Mouse (Mus musculus): ENCODE measurements around the gene Ehhadh.
"Not testable (repeated sequence)": the region's sequence is repeated elsewhere in the genome, so short reads cannot be mapped to it uniquely, and the experiment has no call there.

Ehhadh gene

GRCm38 (mm10) chr16:21787516-21788353, at the start of gene Ehhadh:
Ehhadh (minus strand) TSS chr16:21787807.
- DNase-seq (ENCODE audit: low spot score in 2 of 2): peak; percentile 62 to 64

- DNase-seq (ENCODE audit: low spot score in 2 of 2): no peak
Observed at GRCm38 (mm10) chr16:21836311-21837072, 48.9 kb upstream of the Ehhadh start.

GRCm38 (mm10) chr16:21835584-21835931, 48.0 kb upstream of the Ehhadh start:
- DNase-seq (ENCODE audit: low spot score in 2 of 2): no peak

GRCm38 (mm10) chr16:21834866-21835583, 47.4 kb upstream of the Ehhadh start:
- no peak for DNase-seq (ENCODE audit: low spot score in 2 of 2)

- no peak for DNase-seq (ENCODE audit: low spot score in 2 of 2)
Observed at GRCm38 (mm10) chr16:21833970-21834369, 46.4 kb upstream of the Ehhadh start.

- no peak for DNase-seq (ENCODE audit: low spot score in 2 of 2)
Observed at GRCm38 (mm10) chr16:21833469-21833868, 45.9 kb upstream of the Ehhadh start.

- no peak for DNase-seq (ENCODE audit: low spot score in 2 of 2)
Observed at GRCm38 (mm10) chr16:21831764-21832163, 44.2 kb upstream of the Ehhadh start.

GRCm38 (mm10) chr16:21830784-21831183, 43.2 kb upstream of the Ehhadh start:
- DNase-seq (ENCODE audit: low spot score in 2 of 2): no peak

GRCm38 (mm10) chr16:21829711-21830110, 42.1 kb upstream of the Ehhadh start:
- no peak for DNase-seq (ENCODE audit: low spot score in 2 of 2)

- no peak for DNase-seq (ENCODE audit: low spot score in 2 of 2)
Observed at GRCm38 (mm10) chr16:21827581-21827980, 40.0 kb upstream of the Ehhadh start.

- no peak for DNase-seq (ENCODE audit: low spot score in 2 of 2)
Observed at GRCm38 (mm10) chr16:21827153-21827552, 39.5 kb upstream of the Ehhadh start.

GRCm38 (mm10) chr16:21825612-21826031, 38.0 kb upstream of the Ehhadh start:
- DNase-seq (ENCODE audit: low spot score in 2 of 2): no peak

- no peak for DNase-seq (ENCODE audit: low spot score in 2 of 2)
Observed at GRCm38 (mm10) chr16:21818629-21819028, 31.0 kb upstream of the Ehhadh start.

GRCm38 (mm10) chr16:21818132-21818531, 30.5 kb upstream of the Ehhadh start:
- DNase-seq (ENCODE audit: low spot score in 2 of 2): peak in 1 of 2 experiments; percentile 16

GRCm38 (mm10) chr16:21815669-21816010, 28.0 kb upstream of the Ehhadh start:
- DNase-seq (ENCODE audit: low spot score in 2 of 2): no peak

- peak; percentile 27 to 35 for DNase-seq (ENCODE audit: low spot score in 2 of 2)
Observed at GRCm38 (mm10) chr16:21814861-21815668, 27.5 kb upstream of the Ehhadh start.

- DNase-seq (ENCODE audit: low spot score in 2 of 2): no peak
Observed at GRCm38 (mm10) chr16:21813164-21813834, 25.7 kb upstream of the Ehhadh start.

- not testable (repeated sequence) for DNase-seq (ENCODE audit: low spot score in 2 of 2)
Observed at GRCm38 (mm10) chr16:21807786-21808185, 20.2 kb upstream of the Ehhadh start.

- DNase-seq (ENCODE audit: low spot score in 2 of 2): no peak
Observed at GRCm38 (mm10) chr16:21806892-21807291, 19.3 kb upstream of the Ehhadh start.

- DNase-seq (ENCODE audit: low spot score in 2 of 2): no peak
Observed at GRCm38 (mm10) chr16:21804258-21804657, 16.7 kb upstream of the Ehhadh start.

GRCm38 (mm10) chr16:21795071-21795470, 7.5 kb upstream of the Ehhadh start:
- DNase-seq (ENCODE audit: low spot score in 2 of 2): no peak

Measured in urinary bladder, adult 18-20 months (tissue).